Mouse (Mus musculus): ENCODE data around the gene Pbp2. TPM values are rescaled to one million over a fixed set of nuclear protein-coding genes. Genes with fewer than 3 reads are reported as not detected.

Gene Pbp2
- polyA plus RNA-seq, 1 experiment from 2014 or later = not detected

GRCm38 (mm10) chr6:135260435-135260834 is 49.8 kb downstream of the Pbp2 start:
- Histone ChIP-seq H3K27me3 (ENCODE audit: control insufficient read depth, insufficient read depth, low read length) (no peaks in the 10 kb centered on the region), H3K4me2 (ENCODE audit: low read length) (no peak overlapping the region), H3K36me3 (ENCODE audit: control insufficient read depth, insufficient read depth, low read length) (no peaks in the 10 kb centered on the region), H3K9ac (replicated peaks; ENCODE audit: low read length) (no peak overlapping the region), H3K9me3 (ENCODE audit: control insufficient read depth, low read length) (peaks cover 5% of the 10 kb centered on the region; the same call in 1 of the 2 replicates), H3K4me1 (ENCODE audit: control insufficient read depth, insufficient read depth, low read length) (no peaks in the 10 kb centered on the region), H3K27ac (replicated peaks; ENCODE audit: low read depth, low read length) (no peak overlapping the region), H3K4me3 (replicated peaks; ENCODE audit: low read depth, low read length) (no peak overlapping the region)
- DNase-seq (no peak), ATAC-seq (ENCODE audit: low FRiP score, low TSS enrichment) (no peak)
- WGBS = 96% methylated on average over 6 of the region's 6 CpGs

Other genes starting within 250 kb of the Pbp2 start
- gene Gprc5a, start 244.8 kb downstream of the Pbp2 start, polyA plus RNA-seq (2014; fragmentation: Nextera tagmentation; extraction: Ambion mirVana) = 0.66 TPM in 1 of 2 replicates, not detected in the other
- not detected in 2 replicates for gene Gprc5d, start 192.1 kb downstream of the Pbp2 start, polyA plus RNA-seq (2014; fragmentation: Nextera tagmentation; extraction: Ambion mirVana)
- 122 and 133 TPM in 2 replicates for gene Fam234b, start 112.4 kb downstream of the Pbp2 start, polyA plus RNA-seq (2014; fragmentation: Nextera tagmentation; extraction: Ambion mirVana)
- 3.5 and 8.0 TPM in 2 replicates for gene Hebp1, start 112.4 kb downstream of the Pbp2 start, polyA plus RNA-seq (2014; fragmentation: Nextera tagmentation; extraction: Ambion mirVana)
- gene Gsg1, start 56.1 kb downstream of the Pbp2 start, polyA plus RNA-seq (2014; fragmentation: Nextera tagmentation; extraction: Ambion mirVana) = 0.18 and 0.22 TPM in 2 replicates
- 1.4 and 3.6 TPM in 2 replicates for gene Emp1, start 52.1 kb upstream of the Pbp2 start, polyA plus RNA-seq (2014; fragmentation: Nextera tagmentation; extraction: Ambion mirVana)

Measured in midbrain, embryonic 14.5 days (tissue).